Mouse (Mus musculus) retina, adult 2 months (tissue): ENCODE measurements at regions not wholly inside any gene's neighbourhood (a gene's known extent, or its start where the extent isn't known, plus 50 kb on each side); places are given as distances from the start of the nearest gene placed in this dataset.
"Not testable (repeated sequence)": the region's sequence is repeated elsewhere in the genome, so short reads cannot be mapped to it uniquely, and the experiment has no call there.

Experiments used
- DNase-seq: peaks from one replicate; pipeline ENCODE4 v3.0.0-alpha.2; 2012; ENCODE audit warnings: low read depth, low spot score

GRCm38 (mm10) chr17:15247546-15248416 lies 128.9 kb downstream of the Dll1 start:
- no peak for DNase-seq

DNA sequence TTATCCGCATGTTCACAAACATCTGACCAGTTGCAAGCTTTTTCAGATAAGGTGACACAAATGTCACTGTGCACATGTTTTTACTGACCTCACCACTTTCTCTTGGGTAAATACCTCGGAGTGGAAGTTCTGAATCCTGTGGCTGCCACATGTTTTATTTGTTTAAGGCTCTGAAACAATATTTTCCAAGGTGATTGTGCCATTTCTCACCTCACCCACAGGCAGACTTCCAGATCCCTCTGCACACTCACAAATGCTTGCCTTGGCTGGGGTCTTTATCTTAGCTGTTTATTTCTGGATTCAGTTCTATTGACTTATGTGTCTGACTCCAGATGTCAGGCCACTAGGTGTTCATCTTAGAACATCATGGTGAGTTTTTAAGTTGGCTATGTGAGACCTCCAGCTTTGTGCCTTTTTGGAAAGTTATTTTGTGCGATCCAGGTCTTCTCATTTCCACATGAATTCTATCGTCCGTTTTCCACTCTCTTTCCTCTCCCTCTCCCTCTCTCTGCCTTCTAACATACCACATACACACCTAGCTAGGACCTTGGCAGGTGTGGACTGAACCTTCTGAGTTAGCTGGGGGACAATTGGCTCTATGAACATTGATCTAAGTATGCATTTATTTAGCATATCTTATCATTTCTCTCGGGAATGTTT lies 133.6 kb downstream of the Dll1 start:
- no peak for DNase-seq

GRCm38 (mm10) chr17:15242356-15242755 lies 134.3 kb downstream of the Dll1 start:
- DNase-seq, result no peak

DNA sequence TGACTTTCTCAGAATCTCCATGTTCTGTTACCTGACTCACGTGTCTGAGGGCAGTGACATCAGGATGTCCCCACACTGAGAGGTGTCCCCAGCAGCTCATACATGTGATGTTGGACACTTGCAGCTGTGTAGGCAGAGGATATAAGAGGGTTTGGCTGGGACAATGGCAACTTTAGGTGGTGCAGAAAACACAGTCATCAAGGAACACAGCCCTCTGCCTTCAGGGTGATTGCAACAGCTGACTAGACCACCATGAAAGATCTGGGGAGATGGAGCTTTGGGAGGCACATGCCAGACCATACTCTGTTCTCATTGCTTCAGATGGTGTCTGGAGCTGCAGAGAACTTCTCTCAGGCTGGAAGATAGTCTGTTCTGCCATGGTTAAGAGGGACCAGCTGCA lies 135.2 kb downstream of the Dll1 start:
- DNase-seq, result no peak

GRCm38 (mm10) chr17:15240641-15241040 lies 136.0 kb downstream of the Dll1 start:
- not testable (repeated sequence) for DNase-seq

GRCm38 (mm10) chr17:15240011-15240410 lies 136.7 kb downstream of the Dll1 start:
- no peak for DNase-seq

DNA sequence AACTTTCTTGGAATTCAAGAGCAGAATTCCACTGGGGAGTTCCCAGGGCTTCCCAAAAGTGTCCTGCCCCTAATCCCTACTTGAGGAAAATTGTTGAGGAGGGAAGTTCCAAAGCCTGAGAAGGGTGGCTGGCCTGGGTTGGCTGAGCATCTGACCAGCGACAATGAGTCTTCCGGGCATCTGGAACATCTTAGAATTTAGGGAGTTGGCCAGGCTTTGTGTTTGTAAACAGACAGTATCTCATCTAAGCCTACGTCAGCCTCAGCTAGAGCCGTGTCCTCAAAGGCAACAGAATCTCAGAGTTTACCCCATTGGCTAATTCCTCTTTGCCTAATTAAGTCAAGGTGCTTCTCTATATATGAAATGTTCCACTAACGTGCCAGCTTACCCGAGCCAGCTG lies 141.6 kb downstream of the Dll1 start:
- no peak for DNase-seq

- DNase-seq, result no peak
Observed at GRCm38 (mm10) chr17:15231175-15231574, 145.5 kb downstream of the Dll1 start.

GRCm38 (mm10) chr17:15229159-15229558 lies 147.5 kb downstream of the Dll1 start:
- DNase-seq, result no peak

GRCm38 (mm10) chr17:15228077-15228476 lies 148.6 kb downstream of the Dll1 start:
- DNase-seq, result no peak

GRCm38 (mm10) chr17:15223826-15224225 lies 152.8 kb downstream of the Dll1 start:
- DNase-seq, result no peak

- DNase-seq, result no peak
Observed at GRCm38 (mm10) chr17:15222923-15223322, 153.7 kb downstream of the Dll1 start.

GRCm38 (mm10) chr17:15214157-15214685 lies 162.5 kb downstream of the Dll1 start:
- no peak for DNase-seq

GRCm38 (mm10) chr17:15208808-15209173 lies 167.5 kb upstream of the Gm3448 start:
- no peak for DNase-seq

- DNase-seq, result no peak
Observed at GRCm38 (mm10) chr17:15208030-15208807, 166.9 kb upstream of the Gm3448 start.

DNA sequence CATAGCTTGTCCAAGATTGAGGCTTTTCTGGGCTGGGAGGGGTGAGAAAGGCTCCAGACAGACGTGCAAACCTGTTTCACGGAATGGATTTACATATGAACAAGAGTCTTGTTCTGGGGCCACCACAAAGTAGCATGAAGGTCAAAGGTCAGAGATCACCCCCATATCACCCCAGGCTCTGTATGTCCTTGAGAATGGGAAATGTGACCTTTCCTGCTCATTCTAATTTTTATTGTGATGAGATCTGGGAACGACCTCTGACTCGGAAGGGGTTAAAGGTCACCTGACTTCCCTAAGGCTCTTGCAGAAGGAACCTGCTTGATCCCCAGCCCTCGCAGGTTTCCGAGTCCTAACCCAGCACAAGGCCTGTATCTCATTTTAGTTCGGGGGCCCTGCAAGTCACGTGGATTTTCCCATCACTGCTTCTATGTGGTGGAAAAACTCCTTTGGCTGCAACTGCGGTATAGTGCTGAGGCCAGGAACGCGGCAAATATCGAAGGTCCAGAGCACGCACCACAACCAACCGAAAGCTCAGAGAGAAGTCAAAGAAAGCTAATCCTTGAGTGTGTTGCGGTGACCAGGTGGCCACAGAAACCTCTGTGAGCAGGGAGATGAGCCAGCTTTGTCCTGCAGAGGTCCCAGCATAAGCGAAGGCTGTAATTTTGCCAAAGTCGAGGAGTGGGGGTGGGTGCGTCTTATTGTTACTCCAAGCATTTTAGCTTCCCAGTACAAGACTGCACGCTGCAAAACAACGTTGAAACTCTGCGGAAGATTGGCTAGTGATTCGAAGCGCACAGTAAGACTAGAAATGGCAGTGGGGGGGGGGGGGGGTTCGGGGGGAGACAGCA lies 166.1 kb upstream of the Gm3448 start:
- DNase-seq, result no peak

- no peak for DNase-seq
Observed at GRCm38 (mm10) chr17:15205799-15206198, 164.5 kb upstream of the Gm3448 start.

- DNase-seq, result no peak
Observed at GRCm38 (mm10) chr17:15204524-15204923, 163.2 kb upstream of the Gm3448 start.

DNA sequence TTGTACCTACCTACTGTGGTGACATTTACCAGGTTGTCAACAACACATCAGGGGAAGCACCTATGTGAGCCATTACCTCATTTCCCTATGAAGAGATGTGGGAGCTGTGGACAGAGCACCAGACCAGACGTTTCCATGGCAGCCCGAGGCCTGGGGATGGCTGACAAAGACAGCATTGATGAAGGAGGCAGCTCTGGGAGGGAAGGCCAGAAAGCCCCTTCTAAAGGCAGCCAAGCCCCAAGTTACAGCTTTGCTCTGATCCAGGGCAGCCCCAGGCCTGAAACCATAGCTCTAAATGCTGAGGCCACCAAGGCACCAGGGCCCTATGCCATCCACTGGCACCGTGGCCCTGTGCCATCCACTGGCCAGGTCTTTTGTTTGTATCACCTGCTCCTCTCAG lies 157.9 kb upstream of the Gm3448 start:
- no peak for DNase-seq

DNA sequence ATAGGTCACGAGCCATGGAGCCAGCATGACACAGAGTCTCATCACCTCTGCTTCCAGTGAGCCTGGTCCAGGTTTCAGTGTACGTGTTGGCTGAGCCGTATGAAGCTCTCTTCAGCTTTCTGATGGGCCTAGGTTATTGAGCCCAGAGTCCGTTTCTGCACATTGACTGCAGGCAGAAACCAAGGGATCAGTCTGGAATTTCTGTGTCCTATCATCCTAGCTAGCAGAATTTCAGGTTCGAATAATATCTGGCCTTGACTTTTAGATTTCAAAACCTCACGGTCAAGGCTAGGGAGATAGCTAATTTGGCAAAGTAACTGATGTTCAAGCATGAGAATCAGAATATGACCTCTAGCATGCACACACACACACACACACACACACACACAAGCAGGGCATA lies 156.0 kb upstream of the Gm3448 start:
- no peak for DNase-seq

DNA sequence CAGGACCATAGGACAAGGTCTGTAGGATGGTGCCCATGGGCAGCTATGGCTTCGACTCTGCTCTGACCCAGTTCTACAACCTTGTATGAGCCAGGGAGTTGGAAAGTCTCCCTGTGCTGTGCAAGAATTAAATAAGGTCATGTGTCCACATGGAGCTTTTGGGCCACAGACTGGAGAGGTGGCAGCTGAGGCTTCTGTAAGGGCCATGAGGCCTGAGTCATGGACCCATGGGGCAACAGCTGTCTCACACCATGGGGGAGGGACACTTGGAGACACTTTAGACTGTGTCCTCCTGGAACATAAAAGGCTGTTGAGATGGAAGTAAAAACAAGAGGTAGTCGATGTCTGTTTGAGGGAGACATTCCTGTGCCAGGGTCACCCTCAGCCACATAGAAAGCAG lies 154.5 kb upstream of the Gm3448 start:
- DNase-seq, result no peak
